ENCODE assay signal across 13 mouse cellular contexts in the genomic region with DNA sequence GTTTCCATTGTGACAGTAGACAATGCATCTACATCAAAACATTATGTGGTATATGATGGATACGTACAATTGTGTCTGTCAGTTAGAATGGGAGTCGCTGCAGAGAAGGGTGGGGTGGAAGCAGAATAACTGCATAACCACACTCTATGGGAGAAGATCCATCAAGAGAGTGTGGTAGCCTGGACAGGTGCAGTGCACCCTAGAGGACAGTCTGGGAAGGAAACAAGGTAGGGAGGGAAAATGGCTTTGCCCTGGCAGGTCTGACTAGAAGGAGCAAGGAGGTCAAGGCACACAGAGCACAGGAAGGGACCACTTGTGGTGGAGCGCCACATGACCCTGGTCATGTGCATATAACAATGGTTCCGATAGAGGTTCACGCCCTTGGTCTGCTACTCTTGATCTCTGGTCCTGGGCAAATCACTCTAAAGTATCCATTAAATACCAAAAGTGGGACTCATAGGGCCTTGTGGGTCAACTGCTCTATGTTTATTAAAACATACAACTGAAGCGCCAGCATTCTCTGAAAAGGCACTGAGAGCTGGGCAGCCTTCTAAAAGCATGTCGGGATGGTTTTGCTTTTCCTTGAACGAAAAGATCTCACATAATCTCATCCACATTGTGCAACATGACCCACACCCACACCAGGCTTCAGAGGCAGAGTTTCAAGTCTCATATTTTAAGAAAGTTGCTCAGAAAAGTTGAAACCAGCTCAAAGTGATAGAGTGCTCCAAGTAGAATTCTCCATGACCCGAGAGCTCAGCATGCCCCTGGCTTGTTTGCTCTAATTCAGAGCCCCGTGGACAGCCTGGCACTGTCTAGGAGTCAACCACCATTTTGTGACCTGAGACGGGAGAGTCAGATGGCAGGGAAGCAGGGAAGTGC.
A peak's percentile ranks its signal among the peaks of the same experiment; 100 is the strongest.
DNase-seq lines count a peak whose midpoint lies in the region; ATAC-seq and TF ChIP-seq lines count a peak whose summit lies in the region.
"Had no signal": no experiment of that assay in that cellular context is flagged by ENCODE, and none has a peak within 500 bp of the region (broad histone marks: within the 10 kb centered on the region; RNA-seq: fewer than 3 reads in every experiment).

No protein-coding gene starts in this region.

- no peak overlapping the region for H3K9ac ChIP-seq in hindbrain, embryonic 13.5 days
- H3K9ac ChIP-seq in hindbrain, embryonic 11.5 days (ENCODE audit: low read depth, low read length): no peak overlapping the region
- H3K9ac ChIP-seq in midbrain, embryonic 13.5 days (replicated peaks): no peak overlapping the region
- H3K9ac ChIP-seq in intestine, postnatal 0 days (ENCODE audit: low read depth, low read length): no peak overlapping the region

- no peak for ATAC-seq in hindbrain, embryonic 13.5 days (ENCODE audit: low FRiP score)
- no peak for ATAC-seq in hindbrain, embryonic 11.5 days (ENCODE audit: low FRiP score)
- peak; percentile 27; the same call in 1 of the 2 replicates for ATAC-seq in midbrain, embryonic 13.5 days
- ATAC-seq in intestine, postnatal 0 days: no peak
- ATAC-seq in megakaryocyte, adult 5-6 weeks (ENCODE audit: poor library complexity, severe bottlenecking): no peak

- WGBS in hindbrain, embryonic 13.5 days: 91% methylated on average over 11 of the region's 11 CpGs
- 92% methylated on average over 11 of the region's 11 CpGs for WGBS in hindbrain, embryonic 11.5 days
- WGBS in midbrain, embryonic 13.5 days: 95% methylated on average over 11 of the region's 11 CpGs
- 96% methylated on average over 11 of the region's 11 CpGs for WGBS in midbrain, embryonic 10.5 days
- 88% methylated on average over 11 of the region's 11 CpGs for WGBS in intestine, postnatal 0 days

- H3K36me3 ChIP-seq in hindbrain, embryonic 13.5 days: no peaks in the 10 kb centered on the region
- H3K36me3 ChIP-seq in hindbrain, embryonic 11.5 days (ENCODE audit: control insufficient read depth, insufficient read depth, low read length): no peaks in the 10 kb centered on the region
- H3K36me3 ChIP-seq in midbrain, embryonic 13.5 days: no peaks in the 10 kb centered on the region
- no peaks in the 10 kb centered on the region for H3K36me3 ChIP-seq in midbrain, embryonic 10.5 days
- H3K36me3 ChIP-seq in intestine, postnatal 0 days (ENCODE audit: control insufficient read depth, insufficient read depth): no peaks in the 10 kb centered on the region

- DNase-seq in hindbrain, embryonic 11.5 days (ENCODE audit: low spot score): no peak
- DNase-seq in midbrain, embryonic 10.5 days (ENCODE audit: low spot score): no peak
- no peak for DNase-seq in left cerebral cortex, adult 8-10 months (ENCODE audit: low spot score in 2 of 2)
- DNase-seq: cerebellum, adult 9-10 months; gastrocnemius, postnatal 36 days; lung, postnatal 14 days; right cerebral cortex, adult 18-20 months; thymus, postnatal 4 days had no signal

- peaks cover 47% of the 10 kb centered on the region for H3K4me1 ChIP-seq in hindbrain, embryonic 13.5 days (replicated peaks)
- no peaks in the 10 kb centered on the region; the same call in 1 of the 2 replicates for H3K4me1 ChIP-seq in hindbrain, embryonic 11.5 days (replicated peaks; ENCODE audit: control insufficient read depth, insufficient read depth, low read length)
- peaks cover 61% of the 10 kb centered on the region for H3K4me1 ChIP-seq in midbrain, embryonic 13.5 days (replicated peaks)
- peaks cover 32% of the 10 kb centered on the region for H3K4me1 ChIP-seq in midbrain, embryonic 10.5 days
- no peaks in the 10 kb centered on the region; the same call in none of the 2 replicates for H3K4me1 ChIP-seq in intestine, postnatal 0 days (replicated peaks; ENCODE audit: control insufficient read depth, insufficient read depth, low read length)

- peak; percentile 49 for TF ChIP-seq CTCF in intestine, postnatal 0 days (IDR thresholded peaks at IDR 0.05; ENCODE audit: low read depth)

- H3K4me2 ChIP-seq in hindbrain, embryonic 13.5 days: no peak overlapping the region
- H3K4me2 ChIP-seq in hindbrain, embryonic 11.5 days (replicated peaks; ENCODE audit: low read depth, low read length): no peak overlapping the region
- H3K4me2 ChIP-seq in midbrain, embryonic 13.5 days (replicated peaks): no peak overlapping the region
- H3K4me2 ChIP-seq in intestine, postnatal 0 days (replicated peaks; ENCODE audit: low read depth): no peak overlapping the region

- no peaks in the 10 kb centered on the region for H3K9me3 ChIP-seq in hindbrain, embryonic 13.5 days
- H3K9me3 ChIP-seq in hindbrain, embryonic 11.5 days (ENCODE audit: control insufficient read depth, low read length): no peaks in the 10 kb centered on the region
- H3K9me3 ChIP-seq in midbrain, embryonic 13.5 days: no peaks in the 10 kb centered on the region
- H3K9me3 ChIP-seq in midbrain, embryonic 10.5 days (replicated peaks): no peaks in the 10 kb centered on the region
- H3K9me3 ChIP-seq in intestine, postnatal 0 days (ENCODE audit: control insufficient read depth): no peaks in the 10 kb centered on the region

- H3K27me3 ChIP-seq in hindbrain, embryonic 13.5 days: no peaks in the 10 kb centered on the region
- H3K27me3 ChIP-seq in hindbrain, embryonic 11.5 days (ENCODE audit: control insufficient read depth, insufficient read depth, low read length): no peaks in the 10 kb centered on the region
- no peaks in the 10 kb centered on the region for H3K27me3 ChIP-seq in midbrain, embryonic 13.5 days
- H3K27me3 ChIP-seq in midbrain, embryonic 10.5 days (ENCODE audit: low read depth, poor library complexity, severe bottlenecking): no peaks in the 10 kb centered on the region
- no peaks in the 10 kb centered on the region for H3K27me3 ChIP-seq in intestine, postnatal 0 days (replicated peaks; ENCODE audit: control insufficient read depth, insufficient read depth, low read length)

- no peak overlapping the region for H3K4me3 ChIP-seq in hindbrain, embryonic 13.5 days
- no peak overlapping the region for H3K4me3 ChIP-seq in hindbrain, embryonic 11.5 days (ENCODE audit: low read depth, low read length)
- no peak overlapping the region for H3K4me3 ChIP-seq in midbrain, embryonic 13.5 days (replicated peaks)
- H3K4me3 ChIP-seq in midbrain, embryonic 10.5 days: no peak overlapping the region
- H3K4me3 ChIP-seq in intestine, postnatal 0 days (ENCODE audit: low read depth, low read length): no peak overlapping the region
- H3K4me3 ChIP-seq: erythroblast, embryonic 14.5 days had no signal

- peak overlapping the region; percentile 69; the same call in 1 of the 2 replicates for H3K27ac ChIP-seq in hindbrain, embryonic 13.5 days
- no peak overlapping the region for H3K27ac ChIP-seq in hindbrain, embryonic 11.5 days (ENCODE audit: low read depth, low read length)
- H3K27ac ChIP-seq in midbrain, embryonic 13.5 days: 0 out of 2 replicates have a peak overlapping the region, but pooled peaks have one; percentile 20
- no peak overlapping the region for H3K27ac ChIP-seq in midbrain, embryonic 10.5 days (replicated peaks)
- no peak overlapping the region for H3K27ac ChIP-seq in intestine, postnatal 0 days (ENCODE audit: low read depth, low read length)

Comparison
In these comparisons a context has a peak if more than half of its experiments do, and no peak if none do; other contexts are left out.
1. H3K27ac ChIP-seq: peak in hindbrain, embryonic 13.5 days (single experiment) and midbrain, embryonic 13.5 days (single experiment); none in hindbrain, embryonic 11.5 days (single experiment), midbrain, embryonic 10.5 days (single experiment) and intestine, postnatal 0 days (single experiment).